Mouse (Mus musculus) kidney, postnatal 25 days (tissue): ENCODE measurements around the gene Pdzph1.
A peak's percentile ranks its signal among the peaks of the same experiment; 100 is the strongest.

Experiments used
- DNase-seq, 2 experiments: peaks; one replicate each; pipeline ENCODE4 v3.0.0; 2021; ENCODE audit warnings: mixed read lengths in 2 of 2

Gene Pdzph1

GRCm38 (mm10) chr17:58922821-58923220 is 68.4 kb downstream of the Pdzph1 start:
- DNase-seq: no peak

DNA sequence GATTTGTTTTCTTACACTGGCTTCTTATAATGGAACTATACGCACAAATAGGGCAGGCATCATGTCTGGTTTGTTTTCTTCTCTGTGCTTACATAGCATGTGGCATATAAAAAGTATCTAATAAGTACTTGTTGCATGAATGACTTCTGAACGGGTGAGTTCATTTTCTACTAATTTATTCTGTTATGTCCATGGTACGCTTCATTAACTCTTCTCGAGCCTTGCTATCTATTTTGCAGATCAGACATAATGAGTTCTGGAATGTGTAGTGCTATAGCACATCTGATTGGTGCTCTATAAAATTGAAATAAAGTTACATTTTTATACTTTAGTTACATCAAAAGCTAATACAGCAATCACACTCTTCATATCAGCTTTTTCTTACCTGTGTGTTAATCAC is 71.2 kb downstream of the Pdzph1 start:
- no peak for DNase-seq

- peak; percentile 60 to 62 for DNase-seq
Observed at GRCm38 (mm10) chr17:58919061-58919460, 72.1 kb downstream of the Pdzph1 start.

DNA sequence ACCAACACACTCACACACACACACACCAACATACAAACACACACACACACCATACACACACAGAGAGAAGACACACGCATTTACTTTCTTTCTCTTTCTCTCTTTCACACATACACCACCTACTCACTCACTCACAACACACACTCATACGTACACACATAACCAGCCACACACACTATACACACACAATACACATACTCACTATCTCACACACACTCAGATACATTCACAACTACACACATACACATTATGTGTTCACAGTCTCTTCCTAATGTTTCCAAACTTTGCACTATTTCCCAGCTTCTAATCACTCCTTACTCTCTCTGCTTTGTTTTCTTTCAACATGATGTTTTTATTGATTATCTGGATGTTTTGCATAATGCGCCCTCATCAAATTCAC is 72.6 kb downstream of the Pdzph1 start:
- DNase-seq: no peak

- no peak for DNase-seq
Observed at GRCm38 (mm10) chr17:58911564-58911963, 79.6 kb downstream of the Pdzph1 start.

- peak in 1 of 2 experiments; percentile 71 for DNase-seq
Observed at GRCm38 (mm10) chr17:58909061-58909661, 82.0 kb downstream of the Pdzph1 start.

GRCm38 (mm10) chr17:58906001-58906400 is 85.2 kb downstream of the Pdzph1 start:
- no peak for DNase-seq

DNA sequence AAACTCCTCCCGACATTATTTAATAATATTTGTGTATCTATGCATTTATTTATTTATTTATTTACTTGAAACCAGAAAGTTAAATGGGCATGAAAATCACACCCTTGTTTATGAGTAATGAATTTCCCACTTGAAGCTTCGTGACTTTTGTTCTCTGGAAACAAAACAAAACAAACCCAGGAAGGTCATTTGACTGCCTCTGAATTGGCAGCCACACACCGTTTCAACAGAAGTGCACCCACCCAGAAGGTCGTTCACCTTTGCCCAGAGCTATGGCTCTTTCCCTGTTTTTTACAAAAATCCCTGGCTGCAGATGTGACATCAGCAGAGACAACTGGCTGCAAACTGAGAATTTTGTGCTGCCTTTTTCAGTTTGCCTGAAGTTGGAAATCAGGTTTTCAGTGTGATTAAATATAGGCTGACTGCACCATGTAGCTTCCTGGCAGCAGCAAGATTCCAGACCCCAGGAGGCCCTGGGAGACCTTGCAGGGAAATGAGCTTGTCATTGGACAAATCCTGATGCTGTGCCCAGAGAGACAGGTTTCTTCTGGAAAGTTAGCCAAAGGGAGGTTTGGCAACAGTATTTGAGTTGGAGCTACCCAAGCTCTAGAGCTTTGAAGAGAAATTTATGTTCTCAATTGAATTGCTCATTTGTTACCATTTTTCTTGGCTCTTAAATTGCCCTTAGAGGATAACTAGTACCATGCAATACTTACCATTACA is 99.5 kb downstream of the Pdzph1 start:
- no peak for DNase-seq

- DNase-seq: no peak
Observed at GRCm38 (mm10) chr17:58889905-58890645, 101.1 kb downstream of the Pdzph1 start.

DNA sequence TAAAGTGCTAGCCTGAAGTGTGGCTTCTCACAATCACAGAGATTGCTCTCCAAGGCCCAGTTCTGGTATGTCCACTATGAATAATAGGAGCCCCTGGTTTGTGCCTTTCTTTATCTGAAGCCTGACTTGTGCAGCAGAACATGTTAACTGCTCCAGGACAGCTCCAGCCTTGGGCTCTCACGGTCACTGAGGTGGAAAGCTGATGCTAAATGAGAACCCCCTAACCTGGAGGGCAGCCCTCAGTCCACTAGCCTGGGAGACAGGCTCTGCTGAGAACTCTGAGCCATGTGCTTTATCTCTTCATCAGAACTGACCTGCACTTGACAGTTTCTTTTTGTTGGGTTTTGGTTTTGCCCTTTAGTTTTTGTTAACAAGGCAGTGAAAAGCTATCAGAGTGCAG is 106.8 kb downstream of the Pdzph1 start:
- no peak for DNase-seq

GRCm38 (mm10) chr17:58873356-58873755 is 117.8 kb downstream of the Pdzph1 start:
- no peak for DNase-seq

DNA sequence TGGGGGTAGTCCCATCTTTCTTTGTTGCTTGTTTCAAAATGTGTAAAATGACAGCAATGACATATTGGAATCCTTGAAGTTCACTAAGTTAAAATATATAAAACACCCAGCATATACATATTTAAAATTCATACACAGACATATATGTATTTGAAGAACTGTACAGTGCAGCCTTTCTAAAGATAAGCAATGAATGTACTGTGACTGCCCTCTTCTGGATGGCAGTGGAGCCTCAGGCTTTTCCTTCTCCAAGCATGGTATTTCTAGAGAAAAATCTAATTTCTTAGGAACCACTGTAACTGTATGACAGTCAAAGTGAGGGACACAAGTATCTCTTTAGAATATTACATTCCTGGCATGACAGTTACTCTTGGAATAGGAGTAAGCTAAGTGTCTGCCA is 120.4 kb downstream of the Pdzph1 start:
- DNase-seq: no peak
